Mouse (Mus musculus): Measurements from ENCODE around the gene Wwtr1. TPM values are rescaled to one million over a fixed set of nuclear protein-coding genes. Genes with fewer than 3 reads are reported as not detected.

The Wwtr1 gene
- polyA plus RNA-seq, 1 experiment: not detected

DNA sequence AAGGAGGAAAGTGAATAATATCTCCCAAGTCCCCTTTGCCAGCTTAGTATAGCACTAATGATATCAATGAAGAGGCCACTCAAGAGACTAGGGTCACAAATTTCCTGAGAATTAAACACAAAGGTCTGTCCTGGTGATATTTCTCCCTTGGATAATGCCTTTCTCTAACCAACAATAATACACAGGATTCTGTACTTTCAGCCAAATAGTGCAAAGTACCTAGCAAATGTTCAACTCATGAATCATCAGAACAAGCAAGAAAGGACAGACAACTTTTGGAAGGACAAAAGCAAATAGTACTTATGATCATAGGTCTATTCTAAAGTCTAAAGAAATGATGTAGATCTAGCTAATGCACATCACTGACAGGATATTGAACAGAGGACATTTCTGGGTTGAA lies 19.8 kb upstream of the Wwtr1 start:
- no peak overlapping the region for H3K27ac ChIP-seq (ENCODE audit: insufficient read depth, low read depth, low read length)
- no peaks in the 10 kb centered on the region for H3K4me1 ChIP-seq (ENCODE audit: control insufficient read depth, insufficient read depth, low read length)
- H3K4me3 ChIP-seq (ENCODE audit: insufficient read depth, low read depth, low read length): no peak overlapping the region
- TF ChIP-seq POLR2A (IDR thresholded peaks at IDR 0.05; ENCODE audit: insufficient read depth, low read depth, low read length) (no peak), CTCF (IDR thresholded peaks at IDR 0.05; ENCODE audit: insufficient read depth, low read depth, low read length) (no peak)

DNA sequence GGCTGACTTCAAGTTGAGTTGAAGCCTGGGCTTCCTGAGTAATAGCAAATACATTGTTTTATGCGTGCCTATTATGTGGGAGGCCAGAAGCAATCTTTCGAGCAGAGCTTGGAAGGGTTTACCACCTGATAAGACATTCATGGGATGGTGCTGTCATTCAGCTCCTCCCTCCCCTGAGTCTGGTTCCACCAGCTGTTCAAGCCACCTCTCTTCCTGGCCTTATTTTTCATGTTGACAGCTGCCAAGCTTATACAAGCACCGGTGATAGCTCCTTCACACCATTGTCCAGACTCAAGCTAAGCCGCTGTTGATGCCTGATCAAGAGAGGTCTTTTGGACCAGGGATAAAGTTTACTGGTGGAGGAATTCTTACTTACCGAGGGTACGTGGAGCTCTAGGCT lies 10.3 kb upstream of the Wwtr1 start:
- 84% methylated on average over 6 of the region's 6 CpGs for WGBS
- H3K27ac ChIP-seq (ENCODE audit: insufficient read depth, low read depth, low read length): no peak overlapping the region
- H3K4me3 ChIP-seq (ENCODE audit: insufficient read depth, low read depth, low read length): no peak overlapping the region
- H3K4me1 ChIP-seq (ENCODE audit: control insufficient read depth, insufficient read depth, low read length): no peaks in the 10 kb centered on the region
- TF ChIP-seq POLR2A (IDR thresholded peaks at IDR 0.05; ENCODE audit: insufficient read depth, low read depth, low read length): no peak
- TF ChIP-seq CTCF (IDR thresholded peaks at IDR 0.05; ENCODE audit: insufficient read depth, low read depth, low read length): no peak

DNA sequence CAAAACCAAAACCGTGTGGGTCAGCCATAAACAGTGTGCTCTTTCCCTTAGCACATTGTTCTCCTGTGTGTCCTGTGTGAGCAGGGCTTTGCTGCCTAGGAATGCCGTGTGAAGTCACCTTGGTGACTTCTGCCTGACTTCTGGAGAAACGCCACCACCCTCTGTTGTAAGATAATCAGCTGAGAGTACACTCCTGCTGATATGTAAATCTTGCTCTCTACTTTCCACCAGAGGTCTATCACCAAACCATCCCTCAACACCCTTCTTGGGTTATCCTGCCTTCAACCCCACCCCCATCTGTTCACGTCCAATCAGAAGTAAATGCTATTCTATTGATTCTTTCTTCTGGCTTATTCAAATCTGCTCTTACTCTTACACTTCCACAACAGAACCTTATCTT lies 7.8 kb upstream of the Wwtr1 start:
- no peaks in the 10 kb centered on the region for H3K4me1 ChIP-seq (ENCODE audit: control insufficient read depth, insufficient read depth, low read length)
- no peak overlapping the region for H3K4me3 ChIP-seq (ENCODE audit: insufficient read depth, low read depth, low read length)
- H3K27ac ChIP-seq (ENCODE audit: insufficient read depth, low read depth, low read length): no peak overlapping the region
- TF ChIP-seq POLR2A (IDR thresholded peaks at IDR 0.05; ENCODE audit: insufficient read depth, low read depth, low read length): no peak
- no peak for TF ChIP-seq CTCF (IDR thresholded peaks at IDR 0.05; ENCODE audit: insufficient read depth, low read depth, low read length)
- WGBS: 77% methylated on average over 4 of the region's 4 CpGs

DNA sequence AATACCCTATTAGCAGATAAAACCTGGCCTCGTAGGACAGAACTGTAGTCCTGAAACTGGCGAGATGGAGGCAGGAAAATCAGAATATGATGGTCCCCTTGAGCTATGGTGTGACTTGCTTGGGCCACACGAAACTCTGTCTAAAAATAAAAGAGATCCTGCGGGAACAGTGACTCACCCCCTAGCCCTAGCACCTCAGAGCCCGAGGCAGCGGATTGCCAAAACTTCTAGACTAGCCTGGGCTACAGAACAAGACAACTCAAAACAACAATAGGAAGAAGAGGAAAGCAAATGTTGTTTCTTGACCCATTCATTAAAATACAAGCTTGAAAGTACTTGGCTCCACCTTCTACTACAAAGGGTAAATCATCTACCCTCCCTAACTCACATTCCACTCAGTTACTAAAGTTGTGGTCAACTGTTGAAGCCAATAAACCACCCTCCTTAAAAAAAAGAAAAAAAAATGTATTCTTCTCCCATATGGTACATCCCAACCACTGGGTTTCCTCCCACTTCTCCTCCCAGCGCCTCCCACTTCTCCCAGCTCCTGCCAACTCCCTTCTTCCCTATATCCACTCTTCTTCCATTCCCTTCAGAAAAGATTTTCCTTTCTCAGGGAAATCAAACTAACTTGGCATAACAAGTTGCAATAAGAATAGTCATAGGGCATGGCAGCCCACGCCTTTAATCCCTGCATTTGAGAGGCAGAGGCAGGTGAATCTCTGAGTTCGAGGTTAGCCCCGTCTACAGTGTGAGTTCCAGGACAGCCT lies 4.9 kb upstream of the Wwtr1 start:
- peaks cover 9% of the 10 kb centered on the region for H3K4me1 ChIP-seq (ENCODE audit: control insufficient read depth, insufficient read depth, low read length)
- 95% methylated on average over 10 of the region's 10 CpGs for WGBS
- no peak for TF ChIP-seq CTCF (IDR thresholded peaks at IDR 0.05; ENCODE audit: insufficient read depth, low read depth, low read length)
- no peak for TF ChIP-seq POLR2A (IDR thresholded peaks at IDR 0.05; ENCODE audit: insufficient read depth, low read depth, low read length)
- no peak overlapping the region for H3K4me3 ChIP-seq (ENCODE audit: insufficient read depth, low read depth, low read length)
- H3K27ac ChIP-seq (ENCODE audit: insufficient read depth, low read depth, low read length): no peak overlapping the region

DNA sequence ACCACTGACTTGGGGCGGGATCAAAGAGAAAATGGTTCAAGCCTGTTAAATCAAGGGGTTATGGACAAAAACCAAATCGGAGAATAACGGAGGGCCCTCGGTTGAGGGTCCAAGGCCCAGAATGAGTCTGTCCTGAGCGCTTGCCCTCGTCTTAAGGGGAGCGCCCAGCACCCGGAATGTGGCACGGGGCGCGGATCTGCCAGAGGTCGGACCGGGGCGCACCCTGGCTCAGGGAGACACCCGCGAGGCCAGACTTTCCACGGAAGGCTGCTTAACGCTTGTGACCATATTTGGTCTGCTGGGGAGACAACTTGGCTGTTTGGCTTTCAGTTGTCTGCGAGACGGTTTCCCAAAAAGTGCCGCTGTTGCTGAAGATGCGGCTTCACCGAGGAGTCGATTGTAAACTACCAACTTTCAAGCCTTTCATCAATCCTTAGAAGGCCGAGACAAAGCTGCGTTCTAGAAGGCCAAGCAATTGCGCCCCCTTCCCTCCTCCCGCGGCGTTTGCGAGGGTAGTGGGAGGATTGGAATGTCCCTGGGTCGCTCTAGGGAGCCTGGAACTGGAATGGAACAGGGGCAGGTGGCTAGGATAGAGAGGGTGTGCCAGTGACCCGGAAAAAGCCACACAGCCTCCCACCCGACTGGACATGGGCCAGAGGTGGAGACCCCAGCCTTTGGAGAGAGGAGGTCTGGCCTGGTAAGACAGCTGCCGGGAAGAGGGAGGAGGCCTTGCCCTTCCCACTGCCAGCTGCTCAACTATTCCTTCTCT lies 530 bp upstream of the Wwtr1 start:
- H3K27ac ChIP-seq (ENCODE audit: insufficient read depth, low read depth, low read length): no peak overlapping the region
- peak overlapping the region; percentile 56 for H3K4me3 ChIP-seq (ENCODE audit: insufficient read depth, low read depth, low read length)
- peaks cover 12% of the 10 kb centered on the region for H3K4me1 ChIP-seq (ENCODE audit: control insufficient read depth, insufficient read depth, low read length)
- TF ChIP-seq POLR2A (IDR thresholded peaks at IDR 0.05; ENCODE audit: insufficient read depth, low read depth, low read length): no peak
- no peak for TF ChIP-seq CTCF (IDR thresholded peaks at IDR 0.05; ENCODE audit: insufficient read depth, low read depth, low read length)
- WGBS: 3% methylated on average over 35 of the region's 35 CpGs

GRCm38 (mm10) chr3:57574885-57575659 lies 638 bp downstream of the Wwtr1 start:
- TF ChIP-seq CTCF (IDR thresholded peaks at IDR 0.05; ENCODE audit: insufficient read depth, low read depth, low read length) (no peak), POLR2A (IDR thresholded peaks at IDR 0.05; ENCODE audit: insufficient read depth, low read depth, low read length) (no peak)
- no peak overlapping the region for H3K27ac ChIP-seq (ENCODE audit: insufficient read depth, low read depth, low read length)
- H3K4me1 ChIP-seq (ENCODE audit: control insufficient read depth, insufficient read depth, low read length): peaks cover 12% of the 10 kb centered on the region
- WGBS: under 1% methylated on average over 58 of the region's 59 CpGs
- peak overlapping the region; percentile 56 for H3K4me3 ChIP-seq (ENCODE audit: insufficient read depth, low read depth, low read length)

DNA sequence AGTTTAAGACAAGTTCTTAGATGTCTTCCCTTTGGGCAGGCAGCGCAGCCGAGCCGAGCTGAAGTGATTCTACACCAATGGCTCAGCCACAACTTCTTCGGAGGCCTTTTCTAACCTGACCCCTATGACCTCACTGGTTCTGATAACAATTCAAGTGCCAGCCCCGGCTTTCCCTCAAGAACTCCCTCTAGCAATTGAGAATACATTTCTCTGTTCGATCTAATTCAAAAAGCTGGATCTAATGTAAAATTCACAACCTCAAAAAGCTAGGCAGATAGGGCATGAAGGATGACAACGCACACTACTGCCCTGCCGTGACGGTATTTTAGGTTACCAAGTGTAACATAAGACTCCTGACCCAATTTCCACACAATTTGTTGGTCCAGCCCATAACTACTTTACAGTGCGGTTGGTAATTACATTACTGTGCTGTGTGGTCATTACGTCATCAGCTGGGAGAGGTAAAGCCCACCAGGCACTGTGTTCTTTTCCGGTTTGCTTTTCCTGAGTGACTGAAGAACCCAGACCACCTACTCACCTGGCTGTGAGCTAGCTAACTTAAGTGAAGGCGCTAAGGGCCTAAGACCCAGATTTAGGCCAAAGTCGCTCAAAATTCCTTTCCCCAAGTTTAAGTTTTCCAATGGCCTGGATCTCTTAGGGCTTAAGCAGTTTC lies 1.7 kb downstream of the Wwtr1 start:
- no peak for TF ChIP-seq CTCF (IDR thresholded peaks at IDR 0.05; ENCODE audit: insufficient read depth, low read depth, low read length)
- TF ChIP-seq POLR2A (IDR thresholded peaks at IDR 0.05; ENCODE audit: insufficient read depth, low read depth, low read length): no peak
- no peak overlapping the region for H3K27ac ChIP-seq (ENCODE audit: insufficient read depth, low read depth, low read length)
- 73% methylated on average over 14 of the region's 14 CpGs for WGBS
- H3K4me3 ChIP-seq (ENCODE audit: insufficient read depth, low read depth, low read length): peak overlapping the region; percentile 21; the same call in 1 of the 2 replicates
- H3K4me1 ChIP-seq (ENCODE audit: control insufficient read depth, insufficient read depth, low read length): peaks cover 12% of the 10 kb centered on the region

DNA sequence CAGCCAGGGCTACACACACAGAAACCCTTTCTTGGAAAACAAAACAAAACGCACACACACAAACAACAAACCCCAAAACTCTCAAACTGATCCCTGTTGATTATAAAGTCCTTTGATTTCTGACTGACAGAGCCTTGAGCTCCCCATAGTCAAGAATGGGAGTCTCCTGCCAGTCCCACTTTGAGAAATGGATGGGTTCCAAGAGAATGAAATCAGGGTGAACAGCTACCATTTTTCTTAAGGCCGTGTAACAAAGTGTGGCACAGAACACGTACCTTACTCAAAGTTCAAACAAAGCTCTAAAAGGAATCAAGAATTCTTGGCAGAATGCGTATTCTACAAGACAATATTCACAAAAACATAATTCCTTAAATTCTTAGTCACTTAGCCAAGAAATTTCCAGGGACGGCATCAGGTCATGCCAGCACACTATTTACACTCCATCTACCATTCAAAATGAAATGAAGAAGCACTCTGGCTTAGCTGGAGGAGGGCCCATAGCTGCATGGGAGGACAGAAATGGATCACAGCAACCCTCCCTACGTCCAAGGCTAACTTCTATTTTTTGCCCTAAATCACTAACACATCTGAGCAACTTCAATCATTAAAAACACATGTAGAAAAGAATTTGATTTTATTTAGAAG lies 3.3 kb downstream of the Wwtr1 start:
- H3K4me3 ChIP-seq (ENCODE audit: insufficient read depth, low read depth, low read length): no peak overlapping the region
- TF ChIP-seq CTCF (IDR thresholded peaks at IDR 0.05; ENCODE audit: insufficient read depth, low read depth, low read length) (no peak), POLR2A (IDR thresholded peaks at IDR 0.05; ENCODE audit: insufficient read depth, low read depth, low read length) (no peak)
- peaks cover 12% of the 10 kb centered on the region for H3K4me1 ChIP-seq (ENCODE audit: control insufficient read depth, insufficient read depth, low read length)
- 60% methylated on average over 6 of the region's 6 CpGs for WGBS
- H3K27ac ChIP-seq (ENCODE audit: insufficient read depth, low read depth, low read length): no peak overlapping the region
